Mouse (Mus musculus): ENCODE results near the gene Smpd1. TPM values are rescaled to one million over a fixed set of nuclear protein-coding genes. Genes with fewer than 3 reads are reported as not detected.

Gene Smpd1
- polyA plus RNA-seq, 1 experiment from 2014 or later: 79.7 TPM

DNA sequence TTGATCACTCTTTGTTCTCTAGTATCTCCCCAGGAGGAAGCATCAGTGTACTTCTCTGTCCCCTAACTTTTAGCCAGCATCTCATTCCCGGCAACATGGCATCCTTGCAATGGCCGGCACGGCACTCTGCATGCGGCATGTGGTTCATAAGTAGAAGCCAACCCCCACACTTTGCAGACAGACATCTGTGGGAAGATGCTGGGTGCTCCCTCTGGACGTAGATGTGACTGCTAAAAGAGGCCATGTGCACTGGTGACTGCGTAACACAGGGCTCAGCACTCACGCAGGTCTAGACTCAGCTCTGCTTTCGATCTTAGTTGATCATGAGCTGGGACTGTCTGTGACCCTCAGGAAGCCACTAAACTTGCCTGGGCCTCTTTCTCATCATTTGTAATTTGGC, 18.8 kb downstream of the Smpd1 start:
- H3K27me3 ChIP-seq (ENCODE audit: control insufficient read depth, insufficient read depth, low read length): no peaks in the 10 kb centered on the region
- H3K9ac ChIP-seq (ENCODE audit: low read length): no peak overlapping the region
- DNase-seq (ENCODE audit: low spot score): no peak
- H3K36me3 ChIP-seq (ENCODE audit: control insufficient read depth, insufficient read depth, low read length): no peaks in the 10 kb centered on the region
- TF ChIP-seq CTCF (IDR thresholded peaks at IDR 0.05; ENCODE audit: low read depth) (no peak), EP300 (optimal IDR thresholded peaks at IDR 0.05) (no peak)
- 91% methylated on average over 8 of the region's 8 CpGs for WGBS
- H3K9me3 ChIP-seq (ENCODE audit: control insufficient read depth, low read length): no peaks in the 10 kb centered on the region
- H3K4me2 ChIP-seq (replicated peaks; ENCODE audit: low read depth): no peak overlapping the region
- no peak overlapping the region for H3K27ac ChIP-seq (replicated peaks)
- ATAC-seq (ENCODE audit: low FRiP score, low TSS enrichment): no peak
- no peak overlapping the region for H3K4me3 ChIP-seq (ENCODE audit: low read depth, low read length)
- no peaks in the 10 kb centered on the region for H3K4me1 ChIP-seq (replicated peaks; ENCODE audit: control insufficient read depth, insufficient read depth)

DNA sequence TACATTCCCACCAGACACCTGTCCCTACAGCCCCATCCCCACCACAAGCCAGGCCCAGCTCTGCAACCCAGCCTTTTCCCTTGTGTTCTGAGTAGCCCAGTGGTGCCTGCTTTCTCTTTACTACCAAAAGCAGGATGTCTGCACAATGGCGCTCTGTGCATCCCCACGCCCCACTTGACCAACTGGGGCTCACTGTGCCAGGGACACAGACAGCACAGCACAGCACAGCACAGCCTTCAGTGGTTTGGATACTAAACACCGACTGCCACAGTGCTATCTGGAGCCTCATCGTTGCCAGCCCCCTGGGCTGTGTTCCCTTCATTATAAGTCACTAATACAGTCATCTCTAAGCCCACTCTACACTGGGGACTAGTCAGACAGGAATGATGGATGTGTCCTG, 20.4 kb downstream of the Smpd1 start:
- TF ChIP-seq CTCF (IDR thresholded peaks at IDR 0.05; ENCODE audit: low read depth) (no peak), EP300 (optimal IDR thresholded peaks at IDR 0.05) (no peak)
- Histone ChIP-seq H3K4me2 (replicated peaks; ENCODE audit: low read depth) (no peak overlapping the region), H3K36me3 (ENCODE audit: control insufficient read depth, insufficient read depth, low read length) (no peaks in the 10 kb centered on the region), H3K27me3 (ENCODE audit: control insufficient read depth, insufficient read depth, low read length) (no peaks in the 10 kb centered on the region), H3K4me1 (replicated peaks; ENCODE audit: control insufficient read depth, insufficient read depth) (no peaks in the 10 kb centered on the region), H3K4me3 (ENCODE audit: low read depth, low read length) (no peak overlapping the region), H3K27ac (replicated peaks) (no peak overlapping the region), H3K9me3 (ENCODE audit: control insufficient read depth, low read length) (no peaks in the 10 kb centered on the region), H3K9ac (ENCODE audit: low read length) (no peak overlapping the region)
- ATAC-seq (ENCODE audit: low FRiP score, low TSS enrichment) (no peak), DNase-seq (ENCODE audit: low spot score) (no peak)
- WGBS: 87% methylated on average over 4 of the region's 4 CpGs

DNA sequence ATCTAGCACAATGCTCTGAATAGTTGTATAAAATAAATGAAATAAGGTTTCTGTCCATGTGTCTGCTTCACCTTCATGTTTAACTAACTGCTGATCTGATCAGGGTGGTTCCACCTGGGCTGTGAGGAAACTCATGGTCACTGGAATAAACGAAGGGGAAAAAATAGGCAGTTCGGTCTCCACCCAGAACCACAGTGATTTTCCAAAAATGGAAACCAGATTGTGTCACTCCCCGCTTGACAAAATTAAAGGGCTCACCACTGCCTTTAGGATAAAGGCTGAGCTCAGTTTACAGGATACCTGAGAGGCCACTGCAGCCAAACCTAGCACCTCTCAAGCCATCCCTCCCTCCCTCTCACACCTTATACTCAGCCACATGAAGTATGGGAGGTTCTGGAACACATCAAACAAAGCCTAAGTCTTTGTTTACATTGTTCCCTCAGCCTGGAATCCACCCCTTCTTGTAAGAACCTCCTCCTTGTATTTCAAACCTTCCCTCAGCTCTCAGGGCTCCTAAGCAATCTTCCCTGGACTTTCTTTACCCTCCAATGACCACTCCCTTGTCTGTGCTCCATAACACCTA, 22.1 kb downstream of the Smpd1 start:
- ATAC-seq (ENCODE audit: low FRiP score, low TSS enrichment) (no peak), DNase-seq (ENCODE audit: low spot score) (no peak)
- Histone ChIP-seq H3K27me3 (ENCODE audit: control insufficient read depth, insufficient read depth, low read length) (no peaks in the 10 kb centered on the region), H3K27ac (replicated peaks) (no peak overlapping the region), H3K9ac (ENCODE audit: low read length) (no peak overlapping the region), H3K4me2 (replicated peaks; ENCODE audit: low read depth) (no peak overlapping the region), H3K4me1 (replicated peaks; ENCODE audit: control insufficient read depth, insufficient read depth) (no peaks in the 10 kb centered on the region), H3K36me3 (ENCODE audit: control insufficient read depth, insufficient read depth, low read length) (no peaks in the 10 kb centered on the region), H3K4me3 (ENCODE audit: low read depth, low read length) (no peak overlapping the region), H3K9me3 (ENCODE audit: control insufficient read depth, low read length) (no peaks in the 10 kb centered on the region)
- 46% methylated on average over 3 of the region's 3 CpGs for WGBS
- TF ChIP-seq CTCF (IDR thresholded peaks at IDR 0.05; ENCODE audit: low read depth): no peak
- TF ChIP-seq EP300 (optimal IDR thresholded peaks at IDR 0.05): no peak

DNA sequence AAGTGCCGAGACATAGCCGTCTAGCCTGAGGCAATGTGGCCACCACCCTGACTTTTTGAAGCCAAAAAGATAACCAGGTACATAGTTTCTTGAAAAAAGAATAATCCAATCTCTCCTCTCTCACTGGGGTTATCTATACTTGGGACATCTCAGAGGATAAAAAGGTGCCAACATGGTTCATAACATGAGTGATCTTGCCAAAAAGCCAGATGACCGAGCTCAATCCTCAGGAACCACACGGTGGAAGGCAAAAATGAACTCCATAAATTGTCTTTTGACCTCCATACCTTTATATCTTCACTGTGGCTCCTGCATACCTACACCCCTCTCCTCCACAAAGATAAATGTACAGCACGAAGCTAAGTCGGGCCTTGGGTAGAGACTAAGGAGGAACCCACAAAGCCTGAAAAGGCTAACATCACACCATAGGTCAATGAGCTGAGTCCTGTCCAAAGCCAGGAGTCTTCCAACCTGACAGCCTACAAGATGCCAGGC, 23.3 kb downstream of the Smpd1 start:
- Histone ChIP-seq H3K4me1 (replicated peaks; ENCODE audit: control insufficient read depth, insufficient read depth) (no peaks in the 10 kb centered on the region), H3K9ac (ENCODE audit: low read length) (no peak overlapping the region), H3K4me2 (replicated peaks; ENCODE audit: low read depth) (no peak overlapping the region), H3K4me3 (ENCODE audit: low read depth, low read length) (no peak overlapping the region), H3K9me3 (ENCODE audit: control insufficient read depth, low read length) (no peaks in the 10 kb centered on the region), H3K36me3 (ENCODE audit: control insufficient read depth, insufficient read depth, low read length) (no peaks in the 10 kb centered on the region), H3K27me3 (ENCODE audit: control insufficient read depth, insufficient read depth, low read length) (no peaks in the 10 kb centered on the region), H3K27ac (replicated peaks) (no peak overlapping the region)
- DNase-seq (ENCODE audit: low spot score) (no peak), ATAC-seq (ENCODE audit: low FRiP score, low TSS enrichment) (no peak)
- 90% methylated on average over 6 of the region's 6 CpGs for WGBS
- TF ChIP-seq CTCF (IDR thresholded peaks at IDR 0.05; ENCODE audit: low read depth): no peak
- TF ChIP-seq EP300 (optimal IDR thresholded peaks at IDR 0.05): no peak

DNA sequence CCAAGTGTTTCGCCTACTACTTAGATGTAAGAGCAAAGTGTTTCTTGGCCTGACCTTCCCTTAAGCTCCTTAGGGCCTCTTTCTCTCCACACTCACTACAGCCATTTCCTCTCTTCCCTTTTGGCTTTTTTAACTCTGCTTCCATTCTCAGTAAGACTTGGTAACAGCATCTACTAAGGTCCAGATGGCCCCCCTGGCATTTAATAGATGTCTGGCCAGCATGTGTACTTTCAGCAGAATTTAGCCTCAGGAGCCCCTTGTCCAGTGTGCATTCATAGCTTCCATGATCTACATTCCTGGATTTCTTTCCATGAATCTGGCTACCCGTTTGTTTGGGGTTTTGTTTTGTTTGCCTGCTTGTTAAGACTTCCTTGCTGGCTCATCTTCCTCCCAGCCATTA, 24.3 kb downstream of the Smpd1 start:
- Histone ChIP-seq H3K27me3 (ENCODE audit: control insufficient read depth, insufficient read depth, low read length) (no peaks in the 10 kb centered on the region), H3K27ac (replicated peaks) (no peak overlapping the region), H3K9ac (ENCODE audit: low read length) (no peak overlapping the region), H3K4me3 (ENCODE audit: low read depth, low read length) (no peak overlapping the region), H3K36me3 (ENCODE audit: control insufficient read depth, insufficient read depth, low read length) (no peaks in the 10 kb centered on the region), H3K4me1 (replicated peaks; ENCODE audit: control insufficient read depth, insufficient read depth) (no peaks in the 10 kb centered on the region), H3K9me3 (ENCODE audit: control insufficient read depth, low read length) (no peaks in the 10 kb centered on the region), H3K4me2 (replicated peaks; ENCODE audit: low read depth) (no peak overlapping the region)
- no peak for ATAC-seq (ENCODE audit: low FRiP score, low TSS enrichment)
- 76% methylated on average over 2 of the region's 2 CpGs for WGBS
- no peak for DNase-seq (ENCODE audit: low spot score)
- TF ChIP-seq EP300 (optimal IDR thresholded peaks at IDR 0.05) (no peak), CTCF (IDR thresholded peaks at IDR 0.05; ENCODE audit: low read depth) (no peak)

DNA sequence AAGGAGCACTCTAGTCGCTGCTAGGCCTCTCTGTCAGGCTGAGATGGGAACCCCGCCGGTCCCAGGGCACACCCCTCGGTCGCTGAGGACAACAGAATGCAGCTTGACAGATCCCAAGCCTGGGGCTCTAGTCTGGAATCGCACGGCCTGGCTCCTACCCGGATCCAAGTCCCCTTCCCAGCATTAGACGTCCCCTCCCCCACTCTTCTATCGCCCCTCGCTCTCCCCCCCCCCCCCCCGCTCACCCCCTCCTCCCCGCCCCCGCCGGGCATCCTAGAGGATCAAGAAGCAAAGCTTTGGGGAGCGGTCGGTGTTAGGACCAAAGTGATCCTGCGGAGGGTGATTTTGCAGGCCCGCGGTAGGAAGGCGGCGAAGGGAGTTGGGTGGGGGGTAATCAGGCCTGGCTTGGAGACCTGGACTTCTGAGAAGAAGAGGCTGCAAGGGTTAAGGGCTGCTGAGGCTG, 26.5 kb downstream of the Smpd1 start:
- no peaks in the 10 kb centered on the region for H3K27me3 ChIP-seq (ENCODE audit: control insufficient read depth, insufficient read depth, low read length)
- peak overlapping the region; percentile 70 for H3K9ac ChIP-seq (ENCODE audit: low read length)
- peak; percentile 22 for ATAC-seq (ENCODE audit: low FRiP score, low TSS enrichment)
- H3K27ac ChIP-seq (replicated peaks): no peak overlapping the region
- 0% methylated on average over 10 of the region's 22 CpGs for WGBS
- H3K9me3 ChIP-seq (ENCODE audit: control insufficient read depth, low read length): no peaks in the 10 kb centered on the region
- H3K4me1 ChIP-seq (replicated peaks; ENCODE audit: control insufficient read depth, insufficient read depth): no peaks in the 10 kb centered on the region
- H3K4me3 ChIP-seq (ENCODE audit: low read depth, low read length): peak overlapping the region; percentile 73
- no peak for DNase-seq (ENCODE audit: low spot score)
- TF ChIP-seq CTCF (IDR thresholded peaks at IDR 0.05; ENCODE audit: low read depth): no peak
- TF ChIP-seq EP300 (optimal IDR thresholded peaks at IDR 0.05): no peak
- H3K36me3 ChIP-seq (ENCODE audit: control insufficient read depth, insufficient read depth, low read length): no peaks in the 10 kb centered on the region
- H3K4me2 ChIP-seq (replicated peaks; ENCODE audit: low read depth): peak overlapping the region; percentile 86

Measured in stomach, postnatal 0 days (tissue).